Mouse (Mus musculus): Measurements from ENCODE around the gene Tmed10.

Tmed10 gene

GRCm38 (mm10) chr12:85374561-85375272, at the start of gene Tmed10:
TSS of gene Tmed10 (minus strand) at chr12:85374847.
- DNase-seq (ENCODE audit: low spot score), result peak; percentile 94

DNA sequence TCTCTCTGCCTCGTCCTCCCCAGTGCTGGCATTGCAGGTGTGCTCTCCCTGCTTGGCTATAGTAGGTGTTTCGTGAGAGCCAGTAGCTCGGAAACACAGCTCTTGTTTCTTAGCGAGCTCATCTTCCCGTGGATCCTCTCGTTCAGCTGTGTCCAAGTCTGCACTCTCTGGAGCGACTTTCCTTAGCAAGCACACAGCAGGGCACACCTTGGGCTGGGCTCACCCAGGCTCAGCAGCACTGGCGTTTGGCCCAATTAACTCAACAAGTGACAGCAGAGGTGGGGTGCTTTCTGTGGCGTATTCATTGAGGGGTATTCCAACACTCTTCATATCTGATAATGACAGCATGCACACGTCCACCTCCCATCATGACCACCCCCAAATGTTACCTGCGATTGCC, 48.6 kb upstream of the Tmed10 start:
- DNase-seq (ENCODE audit: low spot score), result no peak

DNA sequence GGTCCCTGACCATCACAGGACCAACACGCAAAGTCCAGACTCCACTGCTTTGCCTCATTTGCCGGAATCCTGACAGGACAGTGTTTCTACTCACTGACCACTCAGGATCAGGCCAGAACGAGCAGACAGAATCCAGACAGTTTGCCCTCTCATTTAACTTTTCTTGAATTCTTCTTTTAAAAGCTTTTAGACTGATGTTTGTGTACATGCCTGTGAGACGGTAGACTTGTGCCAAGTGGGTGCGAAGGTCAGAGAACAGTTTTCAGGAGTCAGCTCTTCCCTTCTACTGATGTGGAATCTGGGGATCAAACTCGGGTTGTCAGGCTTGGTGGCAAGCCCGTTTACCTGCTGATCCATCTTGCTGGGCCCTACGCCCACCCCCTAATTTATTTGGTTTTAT, 47.9 kb upstream of the Tmed10 start:
- peak; percentile 14 for DNase-seq (ENCODE audit: low spot score)

DNA sequence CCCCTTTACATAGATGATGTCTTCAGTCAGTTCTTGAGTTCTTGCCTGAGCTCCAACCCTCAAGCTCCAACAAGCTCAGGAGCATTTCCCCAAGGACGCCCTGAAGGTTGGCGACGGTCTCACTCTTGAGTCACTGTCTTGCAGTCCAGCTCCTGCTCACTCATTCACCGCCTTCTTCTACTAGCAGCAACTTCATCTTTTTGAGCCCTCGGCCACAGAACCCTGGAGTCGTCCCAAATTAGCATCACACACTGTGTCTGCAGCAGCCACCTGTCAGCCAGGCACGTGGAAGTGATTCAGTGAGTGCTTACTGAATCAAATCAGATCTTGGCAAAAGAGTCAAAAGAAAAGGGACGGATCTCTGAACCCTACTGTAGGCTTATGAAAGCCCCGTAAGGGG, 46.3 kb upstream of the Tmed10 start:
- DNase-seq (ENCODE audit: low spot score), result no peak

DNA sequence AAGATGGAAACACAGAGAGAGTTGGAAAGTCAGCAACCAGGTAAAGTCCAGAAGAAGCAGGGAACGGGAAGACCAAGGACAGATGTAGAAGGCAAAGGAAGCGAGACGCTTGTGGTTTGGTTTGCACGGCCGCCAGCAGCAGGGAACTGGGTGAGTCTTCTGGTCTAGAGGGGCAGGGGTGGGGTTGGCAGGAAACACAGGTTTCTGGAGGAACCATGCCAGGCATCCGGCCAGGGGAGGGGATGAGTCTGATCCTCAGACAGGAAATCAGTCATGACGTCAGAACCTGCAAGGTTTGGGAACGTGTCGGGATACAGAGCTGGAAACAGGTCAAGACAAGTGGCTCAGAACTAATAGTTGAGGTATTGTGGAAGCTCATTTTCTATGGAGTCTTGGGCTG, 43.2 kb upstream of the Tmed10 start:
- no peak for DNase-seq (ENCODE audit: low spot score)

DNA sequence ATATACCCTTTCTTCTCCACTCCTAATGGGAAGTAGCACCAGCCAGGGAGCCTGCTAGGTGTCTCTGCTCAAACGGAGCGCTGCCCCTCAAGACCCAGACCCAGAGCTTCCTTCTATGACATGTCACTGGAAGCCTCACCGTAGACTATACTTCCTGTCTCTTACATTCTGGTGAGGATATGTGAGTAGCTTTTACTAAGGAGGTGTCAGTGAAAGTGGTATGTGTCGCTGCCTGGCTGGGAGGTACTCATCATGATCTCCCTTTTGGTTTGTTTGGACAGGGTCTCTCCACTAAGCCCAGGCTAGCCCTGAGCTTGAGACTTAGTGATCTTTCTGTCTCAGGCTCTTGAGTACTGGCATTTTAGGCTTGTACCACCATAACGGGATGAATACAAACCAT, 41.7 kb upstream of the Tmed10 start:
- no peak for DNase-seq (ENCODE audit: low spot score)

GRCm38 (mm10) chr12:85415876-85416275, 41.2 kb upstream of the Tmed10 start:
- DNase-seq (ENCODE audit: low spot score), result no peak

- DNase-seq (ENCODE audit: low spot score), result no peak
Observed at GRCm38 (mm10) chr12:85411136-85411535, 36.5 kb upstream of the Tmed10 start.

DNA sequence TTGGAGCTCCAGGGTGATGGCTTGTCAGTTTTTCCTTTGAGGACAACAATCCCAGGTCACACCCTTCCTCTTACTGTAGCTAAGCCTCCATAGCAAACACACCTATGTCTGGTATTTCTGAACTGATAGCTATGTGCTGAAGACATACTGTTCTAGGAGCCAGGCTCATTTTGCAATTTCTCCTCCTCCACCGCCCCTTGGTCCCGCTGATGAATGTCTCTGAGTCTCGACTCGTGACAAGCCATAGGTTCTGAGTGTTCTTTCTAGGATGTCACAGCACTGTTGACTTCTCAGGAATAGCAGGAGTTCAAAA, 23.3 kb upstream of the Tmed10 start:
- no peak for DNase-seq (ENCODE audit: low spot score)

GRCm38 (mm10) chr12:85397063-85397959, 22.7 kb upstream of the Tmed10 start:
- peak; percentile 44 for DNase-seq (ENCODE audit: low spot score)

DNA sequence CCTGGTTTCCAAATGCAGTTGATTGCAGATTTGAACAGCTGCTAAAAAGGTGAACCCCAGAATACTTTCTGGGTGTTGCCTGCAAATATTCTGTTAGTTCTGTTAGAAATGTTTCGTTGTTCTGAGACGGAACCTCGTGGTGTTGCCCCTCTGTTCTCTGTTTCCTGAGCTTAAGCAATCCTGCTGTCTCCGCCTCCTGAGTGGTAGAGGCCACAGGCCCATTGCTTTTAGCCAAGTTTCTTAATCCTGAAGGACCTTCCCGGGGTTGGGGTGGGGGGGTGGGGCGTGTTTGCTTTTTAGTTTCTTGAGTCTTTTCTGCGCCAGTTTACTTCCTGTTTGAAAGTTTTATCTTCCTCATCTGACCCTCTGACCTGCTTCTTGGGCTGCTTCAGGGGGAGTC, 19.3 kb upstream of the Tmed10 start:
- peak; percentile 67 for DNase-seq (ENCODE audit: low spot score)

DNA sequence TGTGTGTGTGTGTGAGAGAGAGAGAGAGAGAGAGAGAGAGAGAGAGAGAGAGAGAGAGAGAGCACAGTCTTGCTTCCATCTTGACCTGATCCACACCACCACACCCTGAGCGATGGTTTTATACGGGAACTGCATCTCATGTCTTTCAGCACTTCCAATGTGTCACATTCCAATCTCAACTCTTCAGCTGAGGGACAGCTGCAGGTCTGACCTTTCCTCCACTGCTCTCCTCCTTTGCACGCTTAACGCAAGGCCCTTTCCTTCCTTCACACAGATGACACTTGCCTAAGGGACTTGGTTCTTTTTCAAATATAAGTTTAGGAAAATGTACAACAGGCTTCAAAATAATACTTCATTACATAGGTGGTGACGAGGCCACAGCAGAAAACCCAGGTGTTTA, 18.9 kb upstream of the Tmed10 start:
- DNase-seq (ENCODE audit: low spot score), result peak; percentile 27

- no peak for DNase-seq (ENCODE audit: low spot score)
Observed at GRCm38 (mm10) chr12:85391148-85391547, 16.5 kb upstream of the Tmed10 start.

- DNase-seq (ENCODE audit: low spot score), result no peak
Observed at GRCm38 (mm10) chr12:85389204-85390185, 14.8 kb upstream of the Tmed10 start.

DNA sequence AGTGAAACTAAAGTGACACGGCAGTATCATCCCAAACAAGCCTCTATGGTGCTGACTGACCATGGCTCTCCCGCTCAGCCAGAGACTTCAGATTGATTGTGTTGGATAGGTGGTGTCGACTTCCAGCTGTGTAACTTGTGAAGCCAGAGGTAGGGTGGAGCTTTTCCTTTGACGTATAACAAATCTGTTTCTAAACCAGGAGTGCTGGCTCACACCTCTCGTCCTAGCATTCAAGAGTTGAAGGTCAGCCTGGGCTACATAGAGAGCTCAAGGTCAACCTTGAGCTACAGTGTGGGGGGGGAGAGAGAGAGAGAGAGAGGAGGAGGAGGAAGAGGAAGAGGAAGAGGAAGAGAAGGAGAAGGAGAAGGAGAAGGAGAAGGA, 11.3 kb upstream of the Tmed10 start:
- no peak for DNase-seq (ENCODE audit: low spot score)

GRCm38 (mm10) chr12:85385329-85385994, 10.8 kb upstream of the Tmed10 start:
- no peak for DNase-seq (ENCODE audit: low spot score)

DNA sequence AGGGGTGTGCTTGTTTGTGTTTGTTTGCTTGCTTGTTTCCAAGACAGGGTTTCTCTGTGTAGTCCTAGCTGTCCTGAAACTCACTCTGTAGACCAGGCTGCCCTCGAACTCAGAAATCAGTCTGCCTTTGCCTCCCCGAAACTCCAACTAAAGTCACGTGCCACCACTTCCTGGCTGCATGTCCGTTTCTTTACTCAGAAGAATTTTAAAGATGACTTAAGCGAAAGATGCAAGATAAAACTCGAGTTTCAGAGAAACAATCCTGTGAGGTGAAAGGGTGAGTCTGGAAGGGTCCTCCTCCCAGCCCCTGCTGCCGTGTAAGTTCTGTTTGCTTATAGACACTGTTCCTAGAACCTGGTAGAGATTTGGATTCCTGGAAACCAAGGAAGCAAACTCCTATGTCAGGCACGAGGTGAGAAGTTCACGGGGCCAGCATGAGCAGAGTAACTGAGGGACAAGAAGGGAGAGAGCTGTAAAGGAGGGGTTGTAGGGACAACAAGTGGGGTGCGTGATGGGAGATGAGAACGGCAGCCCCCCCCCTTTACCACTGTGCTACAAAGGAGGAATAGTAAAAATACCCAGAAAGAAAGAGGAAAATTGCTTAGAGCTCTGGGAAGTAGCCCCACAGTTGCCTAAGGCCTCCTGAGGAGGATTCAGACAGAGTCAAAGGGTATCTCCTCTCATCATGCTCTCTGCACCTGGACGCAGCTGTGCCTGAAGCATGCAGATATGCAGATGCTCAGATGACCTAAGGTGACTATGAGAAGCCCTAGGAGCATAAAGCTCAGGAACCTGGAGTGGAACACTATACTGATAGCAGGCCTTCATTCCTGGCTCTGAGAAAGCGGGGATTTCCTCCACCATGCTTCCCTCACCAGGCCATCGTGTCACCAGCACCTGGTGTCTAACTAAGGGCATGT, 8.4 kb upstream of the Tmed10 start:
- DNase-seq (ENCODE audit: low spot score), result no peak

DNA sequence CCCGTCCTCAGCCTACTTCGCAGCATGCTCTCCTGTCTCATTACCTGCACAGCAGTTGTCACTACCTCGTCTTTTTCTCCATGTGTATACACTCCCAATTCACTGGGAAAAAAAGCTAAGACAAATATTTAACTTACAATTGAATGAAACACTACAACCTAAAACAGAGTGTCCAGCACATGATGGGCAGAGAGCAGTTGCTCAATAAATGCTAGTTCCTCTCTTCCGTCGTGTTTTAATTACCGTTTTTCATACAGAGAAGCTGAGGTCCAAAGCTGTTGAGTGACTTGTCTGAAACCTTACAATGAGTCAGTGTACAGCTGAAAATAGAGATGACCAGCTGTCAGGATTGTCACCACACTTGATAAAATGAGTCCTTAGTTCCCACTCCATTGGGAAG, 6.9 kb upstream of the Tmed10 start:
- no peak for DNase-seq (ENCODE audit: low spot score)

GRCm38 (mm10) chr12:85380942-85381341, 6.3 kb upstream of the Tmed10 start:
- no peak for DNase-seq (ENCODE audit: low spot score)

DNA sequence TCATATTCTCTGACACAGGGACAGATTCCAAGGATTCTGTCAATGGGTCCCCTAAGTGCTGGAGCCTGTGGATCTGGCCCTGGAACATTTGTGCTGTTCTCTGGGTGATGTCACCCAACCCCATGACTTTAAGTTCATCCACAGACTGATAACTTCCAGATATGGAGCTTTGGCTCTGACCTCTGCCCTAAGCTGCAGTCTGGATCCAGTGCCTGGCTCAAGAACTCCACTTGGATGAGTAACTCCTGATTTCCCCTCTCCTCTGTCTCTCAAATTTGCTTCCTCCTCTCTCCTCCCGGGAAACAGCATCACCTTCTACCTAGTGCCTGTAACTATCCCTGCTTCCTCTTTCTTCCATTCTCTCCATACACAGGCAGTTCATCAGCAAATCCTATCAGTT, 5.7 kb upstream of the Tmed10 start:
- DNase-seq (ENCODE audit: low spot score), result no peak

- DNase-seq (ENCODE audit: low spot score), result no peak
Observed at GRCm38 (mm10) chr12:85378271-85378670, 3.6 kb upstream of the Tmed10 start.
